Mouse (Mus musculus): ENCODE data around the gene Plekha6. TPM values are rescaled to one million over a fixed set of nuclear protein-coding genes. Genes with fewer than 3 reads are reported as not detected.

The Plekha6 gene
- polyA plus RNA-seq, 3 experiments from 2014 or later: 0.25 TPM; not detected in 2

DNA sequence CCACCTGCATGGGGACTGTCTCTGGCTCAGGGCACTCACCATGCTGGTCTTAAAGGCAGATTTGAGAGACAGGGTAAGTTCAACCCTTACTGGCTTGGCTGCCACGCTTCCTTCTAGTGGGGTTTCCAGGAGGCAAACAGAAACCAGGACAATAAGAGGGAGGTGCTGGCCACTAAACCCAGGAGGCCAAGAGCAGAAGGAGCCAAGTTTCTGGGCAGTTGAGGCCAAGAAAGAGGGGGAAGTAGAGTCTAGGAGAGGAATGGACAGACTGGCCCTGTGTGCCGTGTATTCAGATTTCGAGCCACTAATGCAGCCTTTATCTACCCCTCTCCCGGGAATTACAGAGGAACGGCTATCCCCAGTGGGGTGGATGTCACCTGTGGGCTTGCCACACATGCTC lies 83.2 kb downstream of the Plekha6 start:
- no peak for ATAC-seq

GRCm38 (mm10) chr1:133250761-133251160 lies 86.8 kb downstream of the Plekha6 start:
- ATAC-seq: no peak

GRCm38 (mm10) chr1:133251625-133252034 lies 87.6 kb downstream of the Plekha6 start:
- no peak for ATAC-seq

DNA sequence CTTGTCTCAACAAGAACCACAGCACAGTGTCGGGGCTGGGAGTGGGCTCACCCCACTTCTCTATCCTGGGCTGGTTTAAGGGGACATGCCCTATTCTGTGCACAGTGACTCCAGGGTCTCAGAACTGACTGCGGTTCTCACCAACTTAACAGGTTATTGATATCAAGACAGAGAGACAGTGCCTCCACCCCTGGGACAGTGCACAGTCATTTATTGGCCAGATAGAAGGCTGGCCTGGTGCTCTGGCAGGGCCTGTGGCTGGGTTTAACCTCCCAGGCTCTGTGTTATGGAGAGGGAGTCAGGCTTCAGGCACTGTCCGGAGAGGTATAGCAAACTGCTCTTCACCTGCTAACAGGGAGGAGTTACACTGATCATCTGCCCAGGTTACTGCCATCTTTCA lies 88.2 kb downstream of the Plekha6 start:
- no peak for ATAC-seq

GRCm38 (mm10) chr1:133252801-133253531 lies 89.0 kb downstream of the Plekha6 start:
- no peak for ATAC-seq

DNA sequence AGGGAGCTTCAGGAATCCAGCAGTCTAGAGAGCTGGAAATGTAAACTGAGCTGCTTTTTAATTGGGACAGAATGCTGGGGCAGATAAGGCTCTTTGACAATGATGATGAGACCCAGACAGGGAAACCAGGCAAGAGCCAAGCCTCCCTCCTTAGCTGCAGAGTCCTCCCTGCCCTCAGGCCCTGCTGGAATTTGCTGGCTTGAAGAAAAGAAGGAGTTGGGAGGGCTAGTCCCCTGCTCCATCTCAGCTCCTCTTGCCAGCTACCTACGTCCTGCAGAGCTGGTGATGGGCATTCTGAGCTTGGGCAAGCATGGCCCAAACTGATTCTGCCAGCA lies 89.5 kb downstream of the Plekha6 start:
- ATAC-seq: no peak

GRCm38 (mm10) chr1:133254226-133254625 lies 90.2 kb downstream of the Plekha6 start:
- ATAC-seq: no peak

GRCm38 (mm10) chr1:133254856-133255764 lies 91.1 kb downstream of the Plekha6 start:
- ATAC-seq: no peak

GRCm38 (mm10) chr1:133255776-133256175 lies 91.8 kb downstream of the Plekha6 start:
- ATAC-seq: no peak

DNA sequence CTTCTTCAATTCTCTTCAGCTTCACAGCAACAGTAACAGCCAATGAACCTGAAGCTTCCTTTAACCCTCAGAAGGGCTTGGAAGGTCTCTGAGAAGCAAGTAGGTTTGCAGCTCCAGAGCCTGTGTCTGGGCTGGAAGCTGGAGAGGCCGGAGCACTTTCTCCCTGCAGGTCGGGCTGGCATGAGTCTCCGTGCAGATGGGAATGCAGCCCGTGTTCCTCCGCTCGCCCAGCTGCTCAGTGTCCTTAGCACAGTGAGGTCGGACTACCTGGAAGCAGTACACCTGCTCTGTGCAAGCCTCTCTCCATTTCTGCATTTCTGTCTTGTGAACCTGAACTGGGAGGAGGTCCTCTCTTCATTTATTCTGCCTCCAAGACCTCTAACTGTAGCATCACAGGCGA lies 92.3 kb downstream of the Plekha6 start:
- ATAC-seq: no peak

DNA sequence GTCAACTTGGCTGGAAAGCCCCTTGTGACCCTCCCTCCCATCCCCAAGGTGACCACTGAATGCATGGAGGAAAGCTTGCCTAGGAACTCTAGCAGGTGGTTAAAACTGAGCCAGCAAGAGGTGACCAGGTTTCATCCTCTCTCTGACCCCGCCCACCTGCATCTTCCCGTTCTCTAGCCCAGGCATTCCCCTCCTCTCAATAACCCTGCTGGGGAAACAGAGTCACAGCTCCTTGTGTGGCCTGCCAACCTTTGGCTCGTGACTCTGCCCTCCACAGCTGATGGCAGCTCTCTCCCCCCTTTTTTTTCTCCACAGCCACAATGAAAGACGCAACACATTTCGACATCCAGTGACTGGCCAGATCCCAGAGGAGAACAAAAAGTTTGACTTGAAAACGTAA lies 94.7 kb downstream of the Plekha6 start:
- no peak for ATAC-seq

- ATAC-seq: no peak
Observed at GRCm38 (mm10) chr1:133262628-133263027, 98.6 kb downstream of the Plekha6 start.

DNA sequence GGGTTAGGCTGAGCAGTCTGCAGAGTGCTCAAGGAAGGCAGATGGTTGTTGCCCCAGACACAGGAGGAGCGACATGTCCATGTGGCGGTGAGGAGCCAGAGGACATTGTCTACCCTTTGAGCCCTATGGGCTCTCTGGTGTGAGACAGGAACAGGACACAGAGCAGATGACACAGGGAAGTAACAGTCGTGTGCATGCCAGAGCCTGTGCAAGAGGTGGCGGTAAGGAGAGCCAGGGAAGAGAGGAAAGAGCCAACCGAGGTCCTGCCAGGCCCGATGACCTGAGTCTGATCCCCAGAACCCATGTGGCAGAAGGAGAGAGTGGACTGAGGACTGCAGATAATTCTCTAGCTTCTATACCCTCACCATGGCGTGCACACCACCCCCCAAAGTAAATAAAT lies 99.1 kb downstream of the Plekha6 start:
- ATAC-seq: no peak

DNA sequence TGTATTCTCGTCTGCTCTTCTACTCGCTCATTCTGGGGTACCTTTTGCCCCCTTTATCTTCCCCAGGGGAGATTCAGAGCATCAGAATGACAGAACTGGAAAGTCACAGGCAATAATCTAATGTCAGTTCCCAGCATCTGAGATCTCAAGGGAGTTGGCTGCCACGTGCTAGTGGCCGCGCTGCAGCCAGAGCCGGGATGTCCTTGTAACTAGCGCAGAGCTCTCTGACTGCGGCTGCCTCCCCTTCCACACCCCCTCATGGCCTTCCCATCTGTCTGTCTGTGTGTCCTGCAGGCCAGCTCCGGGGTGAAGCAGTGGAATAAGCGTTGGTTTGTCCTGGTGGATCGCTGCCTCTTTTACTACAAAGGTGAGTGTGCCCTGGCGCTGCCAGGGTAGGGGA lies 100.4 kb downstream of the Plekha6 start:
- no peak for ATAC-seq

- ATAC-seq: no peak
Observed at GRCm38 (mm10) chr1:133265114-133265766, 101.2 kb downstream of the Plekha6 start.

GRCm38 (mm10) chr1:133267094-133267493 lies 103.1 kb downstream of the Plekha6 start:
- no peak for ATAC-seq

- no peak for ATAC-seq
Observed at GRCm38 (mm10) chr1:133267813-133268492, 103.9 kb downstream of the Plekha6 start.

- ATAC-seq: no peak
Observed at GRCm38 (mm10) chr1:133268503-133268902, 104.5 kb downstream of the Plekha6 start.

DNA sequence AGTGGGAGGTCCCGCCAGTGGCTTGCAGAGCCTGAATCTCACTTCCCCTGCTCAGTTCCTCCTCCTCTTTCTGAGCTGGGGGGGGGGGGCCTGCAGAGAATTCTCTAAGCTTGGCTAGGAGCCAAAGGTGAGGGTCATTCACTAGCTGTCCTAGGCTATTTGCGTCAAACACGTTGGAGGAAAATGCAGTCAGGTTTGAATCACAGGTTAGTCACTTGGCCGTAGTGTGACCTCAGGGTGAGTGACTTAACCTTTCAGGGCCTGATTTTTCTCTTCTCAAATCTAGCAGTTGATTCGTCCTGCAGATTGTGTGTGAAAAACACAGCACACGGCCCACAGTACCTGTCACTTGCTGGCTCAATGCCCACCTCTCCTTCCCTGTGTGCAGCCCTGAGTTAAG lies 106.3 kb downstream of the Plekha6 start:
- ATAC-seq: no peak

GRCm38 (mm10) chr1:133274163-133274562 lies 110.2 kb downstream of the Plekha6 start:
- ATAC-seq: no peak

GRCm38 (mm10) chr1:133276983-133277382 lies 113.0 kb downstream of the Plekha6 start:
- no peak for ATAC-seq

DNA sequence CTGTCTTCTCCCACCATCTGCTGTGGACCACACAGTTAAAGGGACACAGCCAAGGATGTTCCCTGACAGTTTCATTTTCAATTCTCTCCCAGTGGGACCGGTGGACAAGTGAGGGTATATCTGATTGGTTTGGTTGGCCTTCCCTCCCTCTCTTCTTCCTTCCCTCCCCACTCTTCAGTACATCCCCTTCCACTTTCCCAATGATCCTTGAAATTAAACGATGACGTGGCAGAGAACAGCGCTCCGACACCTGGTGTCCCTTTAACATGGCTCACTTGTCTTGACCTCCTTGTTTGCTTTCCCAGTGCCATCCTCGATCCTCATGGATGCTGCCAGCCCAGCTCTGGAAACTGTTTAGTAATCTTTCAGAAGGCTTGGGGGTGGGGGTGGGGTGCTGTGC lies 114.5 kb downstream of the Plekha6 start:
- ATAC-seq: no peak
